Mouse (Mus musculus) kidney, adult 2 months (tissue): Measurements from ENCODE around the gene Klf12.

Experiments
- CTCF ChIP-seq: fragments of 200-500 bp; conservative IDR thresholded peaks from 2 replicates; pipeline ENCODE4 v1.5.1; 2011; ENCODE audit warnings: low read depth, mild to moderate bottlenecking, control low read depth, low read length, moderate library complexity, mixed read lengths; ENCODE audit not compliant: insufficient read depth, insufficient read length
- POLR2A ChIP-seq: fragments of 200-500 bp; IDR thresholded peaks from one replicate; pipeline ENCODE4 v1.6.1; 2011; ENCODE audit warnings: low read depth, low read length, control low read depth

DNA sequence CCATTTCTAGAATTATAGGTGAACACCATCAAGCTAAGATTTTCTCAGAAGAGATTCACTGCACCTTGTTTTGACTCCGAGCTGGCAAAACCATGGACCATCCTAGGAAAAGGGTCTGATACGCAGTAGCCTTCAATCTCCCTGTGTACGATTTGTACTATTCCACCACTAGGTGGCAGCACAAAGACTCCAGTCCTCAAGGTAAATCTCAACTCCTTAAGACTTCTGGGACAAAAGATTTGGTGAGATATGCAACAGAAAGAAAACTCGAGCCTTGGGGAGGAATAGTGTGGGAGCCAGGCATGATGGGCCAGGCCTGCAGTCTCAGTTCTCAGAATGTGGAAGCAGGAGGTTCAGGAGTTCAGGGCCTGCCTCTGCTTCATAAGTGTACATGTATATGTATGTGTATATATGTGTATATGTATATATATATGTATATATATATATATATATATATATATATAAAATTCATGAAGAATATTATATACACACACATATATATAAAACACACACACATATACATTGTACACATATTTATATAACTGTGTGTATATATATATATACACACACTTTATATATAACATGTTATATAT is 274.6 kb downstream of the Klf12 start:
- peak; percentile 21; the same call in 1 of the 2 replicates for TF ChIP-seq CTCF
- TF ChIP-seq POLR2A, result no peak
